Mouse (Mus musculus): ENCODE measurements around the gene Ackr2. TPM values are rescaled to one million over a fixed set of nuclear protein-coding genes. Genes with fewer than 3 reads are reported as not detected.

The Ackr2 gene
- 3.2 and 3.3 TPM in 2 replicates for polyA plus RNA-seq (2015; fragmentation: Nextera tagmentation; extraction: Ambion mirVana)

DNA sequence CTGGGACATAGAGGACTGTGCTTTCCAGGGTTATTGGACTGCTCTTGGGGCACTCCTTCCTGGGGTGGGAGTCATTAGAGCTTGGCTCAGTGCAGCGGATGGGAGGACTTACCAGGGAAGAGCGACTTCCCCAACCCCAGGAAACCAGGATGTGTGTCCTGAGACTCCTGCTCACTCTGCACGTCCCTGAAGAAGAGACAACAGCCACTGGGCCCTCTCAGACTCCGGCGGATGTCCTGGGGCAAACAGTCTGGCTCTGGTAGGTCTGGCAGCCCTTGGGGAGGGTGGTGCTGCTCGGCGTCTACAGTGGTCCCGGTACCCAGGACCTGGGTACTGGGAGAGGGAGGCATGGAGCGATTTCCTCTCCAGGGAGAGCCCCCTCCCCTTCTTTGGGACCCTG is at the start of gene Ackr2:
TSS of gene Ackr2 (plus strand) at position 111 of the 400 bp plus-strand sequence.
- no peak for ATAC-seq

GRCm38 (mm10) chr9:121854246-121854645 is 43.9 kb upstream of the Ackr2 start:
- peaks cover 2% of the 10 kb centered on the region; the same call in 1 of the 2 replicates for H3K36me3 ChIP-seq (ENCODE audit: control insufficient read depth, insufficient read depth, low read length)
- no peak overlapping the region for H3K4me2 ChIP-seq (ENCODE audit: low read length)
- ATAC-seq = no peak
- 93% methylated on average over 3 of the region's 3 CpGs for WGBS
- no peak overlapping the region for H3K27ac ChIP-seq (ENCODE audit: low read length)
- H3K4me3 ChIP-seq (ENCODE audit: low read depth, low read length) = no peak overlapping the region
- no peaks in the 10 kb centered on the region for H3K9me3 ChIP-seq (replicated peaks; ENCODE audit: control insufficient read depth, low read length, poor library complexity, severe bottlenecking)
- no peaks in the 10 kb centered on the region for H3K27me3 ChIP-seq (ENCODE audit: control insufficient read depth, insufficient read depth, low read depth, low read length)
- peaks cover 8% of the 10 kb centered on the region for H3K4me1 ChIP-seq (ENCODE audit: control insufficient read depth, insufficient read depth, low read length)
- H3K9ac ChIP-seq (ENCODE audit: low read depth, low read length) = no peak overlapping the region

More for the DNA sequence above, at the start of gene Ackr2:
- no peaks in the 10 kb centered on the region for H3K4me1 ChIP-seq (ENCODE audit: control insufficient read depth, insufficient read depth, low read length)
- H3K4me2 ChIP-seq (ENCODE audit: low read length) = no peak within 1 kb of the TSS
- 83% methylated on average over 9 of the region's 9 CpGs for WGBS
- no peaks in the 10 kb centered on the region for H3K27me3 ChIP-seq (ENCODE audit: control insufficient read depth, insufficient read depth, low read depth, low read length)
- H3K36me3 ChIP-seq (ENCODE audit: control insufficient read depth, insufficient read depth, low read length) = no peaks in the 10 kb centered on the region
- H3K9ac ChIP-seq (ENCODE audit: low read depth, low read length) = no peak within 1 kb of the TSS
- H3K27ac ChIP-seq (ENCODE audit: low read length) = no peak within 1 kb of the TSS
- no peak within 1 kb of the TSS for H3K4me3 ChIP-seq (ENCODE audit: low read depth, low read length)
- H3K9me3 ChIP-seq (replicated peaks; ENCODE audit: control insufficient read depth, low read length, poor library complexity, severe bottlenecking) = no peaks in the 10 kb centered on the region

- no peaks in the 10 kb centered on the region for H3K27me3 ChIP-seq (ENCODE audit: control insufficient read depth, insufficient read depth, low read depth, low read length)
- H3K4me1 ChIP-seq (ENCODE audit: control insufficient read depth, insufficient read depth, low read length) = peaks cover 8% of the 10 kb centered on the region
- peak overlapping the region; percentile 76 for H3K4me2 ChIP-seq (ENCODE audit: low read length)
- under 1% methylated on average over 36 of the region's 39 CpGs for whole genome bisulfite sequencing
- H3K9me3 ChIP-seq (replicated peaks; ENCODE audit: control insufficient read depth, low read length, poor library complexity, severe bottlenecking) = no peaks in the 10 kb centered on the region
- no peaks in the 10 kb centered on the region for H3K36me3 ChIP-seq (ENCODE audit: control insufficient read depth, insufficient read depth, low read length)
- peak overlapping the region; percentile 93 for H3K27ac ChIP-seq (ENCODE audit: low read length)
- peak overlapping the region; percentile 76 for H3K4me3 ChIP-seq (ENCODE audit: low read depth, low read length)
- ATAC-seq = no peak; the same call in none of the 2 replicates
- H3K9ac ChIP-seq (ENCODE audit: low read depth, low read length) = peak overlapping the region; percentile 85
Observed at GRCm38 (mm10) chr9:121856649-121857416, 41.3 kb upstream of the Ackr2 start.

GRCm38 (mm10) chr9:121857474-121858152 is 40.5 kb upstream of the Ackr2 start:
- Histone ChIP-seq H3K36me3 (ENCODE audit: control insufficient read depth, insufficient read depth, low read length) (no peaks in the 10 kb centered on the region), H3K27me3 (ENCODE audit: control insufficient read depth, insufficient read depth, low read depth, low read length) (no peaks in the 10 kb centered on the region), H3K4me1 (ENCODE audit: control insufficient read depth, insufficient read depth, low read length) (peaks cover 8% of the 10 kb centered on the region), H3K27ac (ENCODE audit: low read length) (peak overlapping the region; percentile 93), H3K9ac (ENCODE audit: low read depth, low read length) (peak overlapping the region; percentile 85), H3K9me3 (replicated peaks; ENCODE audit: control insufficient read depth, low read length, poor library complexity, severe bottlenecking) (no peaks in the 10 kb centered on the region), H3K4me3 (ENCODE audit: low read depth, low read length) (peak overlapping the region; percentile 76), H3K4me2 (ENCODE audit: low read length) (peak overlapping the region; percentile 76)
- peak; percentile 98 for ATAC-seq
- 1% methylated on average over 70 of the region's 70 CpGs for WGBS

- no peaks in the 10 kb centered on the region for H3K36me3 ChIP-seq (ENCODE audit: control insufficient read depth, insufficient read depth, low read length)
- H3K4me1 ChIP-seq (ENCODE audit: control insufficient read depth, insufficient read depth, low read length) = peaks cover 8% of the 10 kb centered on the region
- peak within 1 kb of the TSS; percentile 76 for H3K4me3 ChIP-seq (ENCODE audit: low read depth, low read length)
- no peaks in the 10 kb centered on the region for H3K27me3 ChIP-seq (ENCODE audit: control insufficient read depth, insufficient read depth, low read depth, low read length)
- H3K27ac ChIP-seq (ENCODE audit: low read length) = peak within 1 kb of the TSS; percentile 93
- WGBS = 5% methylated on average over 6 of the region's 6 CpGs
- H3K9ac ChIP-seq (ENCODE audit: low read depth, low read length) = peak within 1 kb of the TSS; percentile 85
- ATAC-seq = no peak
- peak within 1 kb of the TSS; percentile 76 for H3K4me2 ChIP-seq (ENCODE audit: low read length)
- H3K9me3 ChIP-seq (replicated peaks; ENCODE audit: control insufficient read depth, low read length, poor library complexity, severe bottlenecking) = no peaks in the 10 kb centered on the region
Observed at GRCm38 (mm10) chr9:121858153-121858488, 40.0 kb upstream of the Ackr2 start, which contains the start of gene Higd1a. Gene Higd1a (minus strand): TSS chr9:121858362.

DNA sequence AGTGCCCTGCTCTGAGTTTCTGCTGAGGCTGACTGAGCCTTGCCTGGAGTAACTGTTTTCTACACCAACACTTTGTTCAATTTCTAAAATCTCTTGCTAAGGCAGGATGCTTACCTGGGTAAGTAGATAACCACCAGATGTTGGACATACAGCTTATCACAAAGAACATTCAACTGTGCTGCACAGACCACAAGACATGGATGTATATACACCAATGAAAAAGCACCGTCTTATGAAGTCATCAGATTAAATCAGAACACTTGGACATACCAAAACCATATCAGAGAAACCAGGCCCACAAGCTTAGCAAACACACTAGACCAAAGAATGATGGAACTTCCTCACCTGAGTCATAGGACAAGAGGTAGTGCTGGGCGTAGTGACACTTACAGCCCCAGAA is 38.8 kb upstream of the Ackr2 start:
- no peaks in the 10 kb centered on the region for H3K36me3 ChIP-seq (ENCODE audit: control insufficient read depth, insufficient read depth, low read length)
- no peak overlapping the region for H3K4me2 ChIP-seq (ENCODE audit: low read length)
- peaks cover 8% of the 10 kb centered on the region for H3K4me1 ChIP-seq (ENCODE audit: control insufficient read depth, insufficient read depth, low read length)
- 96% methylated on average over 2 of the region's 2 CpGs for WGBS
- no peak overlapping the region for H3K27ac ChIP-seq (ENCODE audit: low read length)
- no peaks in the 10 kb centered on the region for H3K27me3 ChIP-seq (ENCODE audit: control insufficient read depth, insufficient read depth, low read depth, low read length)
- no peak for ATAC-seq
- H3K9me3 ChIP-seq (replicated peaks; ENCODE audit: control insufficient read depth, low read length, poor library complexity, severe bottlenecking) = no peaks in the 10 kb centered on the region
- no peak overlapping the region for H3K9ac ChIP-seq (ENCODE audit: low read depth, low read length)
- no peak overlapping the region for H3K4me3 ChIP-seq (ENCODE audit: low read depth, low read length)

DNA sequence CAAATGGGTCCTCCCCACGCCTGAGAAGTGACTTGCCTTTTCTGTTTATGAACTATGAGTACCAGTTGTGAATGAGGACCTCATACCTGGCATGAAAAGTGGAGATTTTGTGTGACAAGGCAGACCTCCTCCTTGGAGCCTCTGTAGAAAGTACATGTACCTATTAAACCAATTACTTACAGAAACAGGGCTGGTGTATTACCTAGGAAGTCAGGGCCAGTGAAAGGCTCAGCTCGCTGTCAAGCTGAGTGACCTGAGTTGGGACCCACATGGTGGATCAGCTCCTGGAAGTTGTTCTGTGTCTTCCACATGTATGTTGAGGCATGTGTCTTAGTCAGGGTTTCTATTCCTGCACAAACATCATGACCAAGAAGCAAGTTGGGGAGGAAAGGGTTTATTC is 37.2 kb upstream of the Ackr2 start:
- Histone ChIP-seq H3K4me1 (ENCODE audit: control insufficient read depth, insufficient read depth, low read length) (peaks cover 5% of the 10 kb centered on the region), H3K9ac (ENCODE audit: low read depth, low read length) (no peak overlapping the region), H3K9me3 (replicated peaks; ENCODE audit: control insufficient read depth, low read length, poor library complexity, severe bottlenecking) (no peaks in the 10 kb centered on the region), H3K27me3 (ENCODE audit: control insufficient read depth, insufficient read depth, low read depth, low read length) (no peaks in the 10 kb centered on the region), H3K4me3 (ENCODE audit: low read depth, low read length) (no peak overlapping the region), H3K36me3 (ENCODE audit: control insufficient read depth, insufficient read depth, low read length) (no peaks in the 10 kb centered on the region), H3K27ac (ENCODE audit: low read length) (no peak overlapping the region), H3K4me2 (ENCODE audit: low read length) (no peak overlapping the region)
- ATAC-seq = no peak
- 91% methylated on average over 2 of the region's 2 CpGs for WGBS

DNA sequence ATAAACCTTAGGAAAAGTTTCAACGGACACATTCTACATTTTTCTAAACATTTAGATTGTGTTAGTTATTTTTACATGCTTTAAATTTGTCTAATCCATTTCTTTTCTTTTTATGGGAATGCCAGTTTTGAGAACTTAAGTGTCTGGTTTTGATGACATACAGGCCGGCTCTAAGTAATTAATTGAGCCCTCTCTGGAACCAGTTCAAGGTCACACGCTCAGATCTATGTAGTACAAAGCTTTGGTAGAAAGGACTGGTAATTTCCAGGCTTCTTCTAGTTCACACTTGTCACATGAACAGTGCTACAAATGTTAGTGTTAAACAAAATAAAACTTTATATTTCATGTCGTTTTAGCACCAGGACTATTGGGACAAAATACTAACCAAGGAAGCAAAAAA is 33.3 kb upstream of the Ackr2 start:
- no peak overlapping the region for H3K4me3 ChIP-seq (ENCODE audit: low read depth, low read length)
- no peaks in the 10 kb centered on the region for H3K4me1 ChIP-seq (ENCODE audit: control insufficient read depth, insufficient read depth, low read length)
- H3K36me3 ChIP-seq (ENCODE audit: control insufficient read depth, insufficient read depth, low read length) = no peaks in the 10 kb centered on the region
- no peaks in the 10 kb centered on the region for H3K27me3 ChIP-seq (ENCODE audit: control insufficient read depth, insufficient read depth, low read depth, low read length)
- no peak for ATAC-seq
- no peaks in the 10 kb centered on the region for H3K9me3 ChIP-seq (replicated peaks; ENCODE audit: control insufficient read depth, low read length, poor library complexity, severe bottlenecking)
- WGBS = 76% methylated on average over 4 of the region's 4 CpGs
- no peak overlapping the region for H3K9ac ChIP-seq (ENCODE audit: low read depth, low read length)
- H3K27ac ChIP-seq (ENCODE audit: low read length) = no peak overlapping the region
- H3K4me2 ChIP-seq (ENCODE audit: low read length) = no peak overlapping the region

DNA sequence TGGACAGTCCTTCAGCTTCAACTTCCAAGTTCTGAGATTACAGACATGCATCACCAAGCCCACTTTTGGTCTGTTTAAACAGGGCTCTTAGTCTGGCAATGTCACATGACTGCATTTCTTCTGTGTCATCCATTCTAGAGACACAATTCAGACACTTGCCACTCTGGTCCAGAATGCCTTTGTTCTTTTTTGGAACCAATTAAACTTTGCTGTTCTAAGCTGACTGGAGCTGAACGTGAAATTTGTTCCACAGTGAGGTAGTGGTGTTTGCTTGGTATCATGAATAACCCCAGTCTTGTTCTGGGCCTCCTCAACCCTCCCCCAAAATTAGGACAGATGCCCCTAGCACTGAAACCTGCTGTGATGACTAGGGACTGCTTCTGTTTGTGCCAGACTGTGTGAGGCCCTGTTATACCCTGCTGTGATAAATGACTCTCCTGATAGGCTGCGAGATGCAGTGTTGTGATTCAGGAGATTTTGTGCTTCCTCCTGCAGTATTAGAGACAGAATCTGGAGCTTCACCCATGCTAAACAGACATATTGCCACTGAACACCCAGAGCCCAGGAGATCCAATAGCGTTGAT is 32.6 kb upstream of the Ackr2 start:
- H3K27ac ChIP-seq (ENCODE audit: low read length) = no peak overlapping the region
- H3K9me3 ChIP-seq (replicated peaks; ENCODE audit: control insufficient read depth, low read length, poor library complexity, severe bottlenecking) = no peaks in the 10 kb centered on the region
- H3K9ac ChIP-seq (ENCODE audit: low read depth, low read length) = no peak overlapping the region
- no peak for ATAC-seq
- WGBS = 41% methylated on average over 3 of the region's 3 CpGs
- H3K4me3 ChIP-seq (ENCODE audit: low read depth, low read length) = no peak overlapping the region
- no peaks in the 10 kb centered on the region for H3K36me3 ChIP-seq (ENCODE audit: control insufficient read depth, insufficient read depth, low read length)
- H3K4me1 ChIP-seq (ENCODE audit: control insufficient read depth, insufficient read depth, low read length) = no peaks in the 10 kb centered on the region
- no peak overlapping the region for H3K4me2 ChIP-seq (ENCODE audit: low read length)
- H3K27me3 ChIP-seq (ENCODE audit: control insufficient read depth, insufficient read depth, low read depth, low read length) = no peaks in the 10 kb centered on the region

All from midbrain, embryonic 16.5 days (tissue).